Mouse (Mus musculus) forebrain, postnatal 0 days (tissue): ENCODE data around the gene Plcb2. TPM values are rescaled to one million over a fixed set of nuclear protein-coding genes. Genes with fewer than 3 reads are reported as not detected.
A peak's percentile ranks its signal among the peaks of the same experiment; 100 is the strongest.

Experiments
- ATAC-seq: fragments of 200-750 bp; cut with Nextera tagmentation; 2 replicates; pipeline ENCODE4 v1.8.0; 2017; ENCODE audit warnings: mild to moderate bottlenecking, moderate library complexity
- DNase-seq: peaks from one replicate; pipeline ENCODE4 v3.0.0-alpha.2; 2015
- H3K27ac ChIP-seq: fragments of 300-500 bp; sonication (generic); 2 replicates; pipeline ENCODE4 v1.5.1; 2014; ENCODE audit warnings: low read depth, mild to moderate bottlenecking, antibody characterized with exemption, low read length, moderate library complexity, mixed read lengths
- H3K27me3 ChIP-seq: fragments of 300-500 bp; sonication (generic); 2 replicates; pipeline ENCODE4 v1.6.1; 2014; ENCODE audit warnings: mild to moderate bottlenecking, low read length, mixed read lengths; ENCODE audit not compliant: insufficient read depth
- H3K36me3 ChIP-seq: fragments of 300-500 bp; sonication (generic); 2 replicates; pipeline ENCODE4 v1.6.1; 2014; ENCODE audit warnings: mild to moderate bottlenecking, moderate library complexity; ENCODE audit not compliant: insufficient read depth
- H3K4me1 ChIP-seq: fragments of 300-500 bp; sonication (generic); 2 replicates; pipeline ENCODE4 v1.6.1; 2014; ENCODE audit warnings: antibody characterized with exemption; ENCODE audit not compliant: insufficient read depth
- H3K4me2 ChIP-seq: fragments of 300-500 bp; sonication (generic); 2 replicates; pipeline ENCODE4 v1.6.1; 2014; ENCODE audit warnings: low read depth, mild to moderate bottlenecking, moderate library complexity
- H3K4me3 ChIP-seq: fragments of 300-500 bp; sonication (generic); 2 replicates; pipeline ENCODE4 v1.5.1; 2014; ENCODE audit warnings: low read depth, low read length, mixed read lengths
- H3K9ac ChIP-seq: fragments of 300-500 bp; sonication (generic); 2 replicates; pipeline ENCODE4 v1.6.1; 2014; ENCODE audit warnings: mild to moderate bottlenecking
- H3K9me3 ChIP-seq: fragments of 300-500 bp; sonication (generic); 2 replicates; pipeline ENCODE4 v1.6.1; 2016; ENCODE audit warnings: low read length
- CTCF ChIP-seq: sonication (generic); IDR thresholded peaks from 2 replicates; pipeline ENCODE4 v1.5.1; 2016; ENCODE audit warnings: antibody characterized with exemption, control low read depth, low read depth
- WGBS: fragments of 180-500 bp; shearing (Covaris S2); extraction: QIAGEN DNeasy Blood & Tissue Kit; methylation state at CpG from one replicate; pipeline ENCODE4 v1.1.7; 2014; 5-methylcytosine and 5-hydroxymethylcytosine counted together
- polyA plus RNA-seq: library from polyadenylated mRNA; unstranded; fragments of >200 nt; fragmentation: Nextera tagmentation; extraction: Ambion mirVana; gene quantifications from 2 replicates; pipeline ENCODE4 v1.2.1, GENCODE M21; 2015
- total RNA-seq: library from RNA; depleted of rRNA; stranded (reverse); fragments of >200 nt; gene quantifications from 2 replicates; pipeline ENCODE4 v1.2.3, GENCODE M21; 2014; rRNA removed

The Plcb2 gene
- total RNA-seq (0.92 and 1.1 TPM in 2 replicates), polyA plus RNA-seq (0.52 and 0.83 TPM in 2 replicates)

DNA sequence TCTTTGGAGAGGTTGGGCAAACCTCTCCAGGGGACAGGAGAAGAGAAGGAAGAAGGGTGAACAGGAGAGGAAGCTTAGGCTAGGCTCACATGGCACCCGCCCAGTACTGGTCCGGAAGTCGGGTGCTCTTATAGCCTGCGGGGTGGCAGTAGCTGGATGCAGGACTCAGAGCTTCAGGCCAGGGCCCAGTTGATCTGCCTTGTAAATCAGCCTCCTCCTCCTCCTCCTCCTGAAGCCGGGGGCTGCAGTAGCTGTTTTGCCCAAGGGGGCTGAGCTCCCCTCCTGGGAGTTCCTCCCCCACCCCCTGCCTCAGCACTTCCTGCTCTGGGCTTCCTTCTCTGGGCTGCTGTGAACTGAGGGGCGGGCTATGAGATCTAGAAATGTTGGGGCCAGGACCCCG lies at the start of gene Plcb2:
TSS of gene Plcb2 (minus strand) at position 102 of the 400 bp plus-strand sequence.
- Histone ChIP-seq H3K9me3 (no peaks in the 10 kb centered on the region), H3K4me1 (peaks cover 3% of the 10 kb centered on the region; the same call in 1 of the 2 replicates), H3K4me3 (no peak within 1 kb of the TSS), H3K4me2 (no peak within 1 kb of the TSS), H3K9ac (no peak within 1 kb of the TSS), H3K27ac (no peak within 1 kb of the TSS), H3K36me3 (no peaks in the 10 kb centered on the region), H3K27me3 (no peaks in the 10 kb centered on the region)
- WGBS, result 29% methylated on average over 7 of the region's 7 CpGs
- DNase-seq (no peak), ATAC-seq (no peak)
- TF ChIP-seq CTCF, result no peak

DNA sequence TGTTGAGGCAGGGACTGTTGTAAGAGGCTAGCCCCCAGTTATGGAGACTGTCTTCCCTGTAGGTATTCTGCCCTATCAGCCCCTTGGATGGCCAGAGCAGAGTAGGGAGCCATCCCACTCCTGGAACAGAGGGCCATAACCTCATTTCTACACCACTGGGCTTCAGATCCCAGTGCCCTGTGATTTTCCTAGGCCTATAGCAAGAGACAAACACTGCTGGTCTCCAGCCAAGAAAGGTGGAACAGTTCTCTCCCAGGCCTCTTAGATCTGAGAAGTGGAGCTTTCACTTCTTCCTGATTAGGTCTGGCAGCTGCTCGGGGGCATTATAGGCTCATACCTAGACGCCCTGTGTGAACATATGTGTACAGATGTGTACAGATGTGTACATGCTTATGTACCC lies 48.1 kb upstream of the Plcb2 start:
- Histone ChIP-seq H3K9ac (no peak overlapping the region), H3K27me3 (no peaks in the 10 kb centered on the region), H3K4me2 (no peak overlapping the region), H3K27ac (peak overlapping the region; percentile 64; the same call in 1 of the 2 replicates), H3K36me3 (no peaks in the 10 kb centered on the region), H3K4me3 (no peak overlapping the region), H3K9me3 (no peaks in the 10 kb centered on the region), H3K4me1 (no peaks in the 10 kb centered on the region; the same call in 1 of the 2 replicates)
- TF ChIP-seq CTCF, result no peak
- no peak for DNase-seq
- WGBS, result 61% methylated on average over 2 of the region's 2 CpGs
- no peak for ATAC-seq

DNA sequence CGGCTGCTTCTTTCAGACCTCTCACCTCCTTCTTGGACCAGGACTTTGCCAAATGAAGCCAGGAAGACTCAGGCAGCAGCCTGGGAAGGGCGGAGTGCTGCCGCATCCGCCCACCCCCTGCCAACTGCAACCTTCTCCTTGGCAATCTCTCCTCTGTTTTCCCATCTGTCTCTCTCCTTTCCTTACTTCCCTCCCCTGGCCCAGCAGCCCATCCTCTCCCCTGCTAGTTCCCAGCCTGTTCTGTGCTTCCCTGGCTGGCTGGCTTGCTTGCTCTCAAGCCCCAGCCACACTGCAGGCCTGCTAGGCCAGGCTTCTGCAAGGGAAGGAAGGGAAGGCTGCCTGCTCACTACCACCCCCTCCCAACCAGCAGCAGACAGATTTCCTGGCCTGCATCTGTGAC lies 47.6 kb upstream of the Plcb2 start:
- H3K27me3 ChIP-seq, result no peaks in the 10 kb centered on the region
- ATAC-seq, result peak; percentile 54
- TF ChIP-seq CTCF, result no peak
- no peaks in the 10 kb centered on the region; the same call in 1 of the 2 replicates for H3K4me1 ChIP-seq
- WGBS, result 38% methylated on average over 3 of the region's 4 CpGs
- peak overlapping the region; percentile 64; the same call in 1 of the 2 replicates for H3K27ac ChIP-seq
- no peaks in the 10 kb centered on the region for H3K36me3 ChIP-seq
- H3K9me3 ChIP-seq, result no peaks in the 10 kb centered on the region
- H3K9ac ChIP-seq, result no peak overlapping the region
- DNase-seq, result peak; percentile 60
- H3K4me2 ChIP-seq, result no peak overlapping the region
- H3K4me3 ChIP-seq, result no peak overlapping the region

DNA sequence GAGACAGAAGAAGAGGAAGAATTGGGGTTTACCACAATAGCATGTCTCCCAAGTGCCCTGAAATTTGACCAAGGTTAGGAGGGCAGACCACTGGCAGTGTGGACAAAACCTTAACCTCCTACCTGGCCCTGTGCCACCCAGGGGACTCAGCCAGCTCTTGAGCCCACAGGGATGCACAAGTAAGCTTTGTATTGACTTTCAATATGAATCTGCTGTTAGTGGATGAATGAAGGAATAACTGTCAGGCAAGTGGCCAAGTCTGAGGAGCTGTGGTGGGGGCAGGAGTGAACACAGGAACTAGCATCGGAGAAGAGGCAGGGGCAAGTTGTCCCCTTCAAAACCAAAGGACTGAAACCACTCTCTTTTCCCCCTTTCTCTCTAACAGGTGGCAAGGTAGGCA lies 47.2 kb upstream of the Plcb2 start:
- Histone ChIP-seq H3K4me2 (no peak overlapping the region), H3K27ac (no peak overlapping the region), H3K9ac (no peak overlapping the region), H3K27me3 (no peaks in the 10 kb centered on the region), H3K4me1 (no peaks in the 10 kb centered on the region; the same call in 1 of the 2 replicates), H3K36me3 (no peaks in the 10 kb centered on the region), H3K4me3 (no peak overlapping the region), H3K9me3 (no peaks in the 10 kb centered on the region)
- ATAC-seq, result no peak
- WGBS, result 19% methylated on average over 1 of the region's 1 CpGs
- DNase-seq, result peak; percentile 44
- TF ChIP-seq CTCF, result no peak

DNA sequence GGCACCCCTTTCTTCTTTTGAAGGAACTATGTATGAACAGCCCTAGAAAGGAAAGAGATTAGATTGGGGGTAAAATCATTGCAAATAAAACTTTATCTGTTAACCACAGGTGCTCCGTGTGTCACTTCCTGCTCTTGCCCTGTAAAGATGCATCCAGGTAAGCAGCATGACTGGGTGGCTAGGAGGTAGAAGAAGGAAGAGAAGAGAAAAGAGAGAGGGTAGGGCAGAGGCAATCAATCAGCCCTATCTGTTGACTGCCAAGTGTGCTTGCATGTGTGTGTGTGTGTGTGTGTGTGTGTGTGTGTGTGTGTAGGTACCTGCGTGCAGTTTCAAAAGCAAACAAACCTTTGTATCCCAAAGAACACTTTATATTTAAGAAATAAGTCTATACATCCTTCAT lies 46.3 kb upstream of the Plcb2 start:
- ATAC-seq (no peak), DNase-seq (no peak)
- 89% methylated on average over 2 of the region's 2 CpGs for whole genome bisulfite sequencing
- Histone ChIP-seq H3K36me3 (no peaks in the 10 kb centered on the region), H3K4me1 (no peaks in the 10 kb centered on the region), H3K9ac (no peak overlapping the region), H3K4me3 (no peak overlapping the region), H3K27ac (no peak overlapping the region), H3K27me3 (no peaks in the 10 kb centered on the region), H3K4me2 (no peak overlapping the region), H3K9me3 (no peaks in the 10 kb centered on the region)
- no peak for TF ChIP-seq CTCF

DNA sequence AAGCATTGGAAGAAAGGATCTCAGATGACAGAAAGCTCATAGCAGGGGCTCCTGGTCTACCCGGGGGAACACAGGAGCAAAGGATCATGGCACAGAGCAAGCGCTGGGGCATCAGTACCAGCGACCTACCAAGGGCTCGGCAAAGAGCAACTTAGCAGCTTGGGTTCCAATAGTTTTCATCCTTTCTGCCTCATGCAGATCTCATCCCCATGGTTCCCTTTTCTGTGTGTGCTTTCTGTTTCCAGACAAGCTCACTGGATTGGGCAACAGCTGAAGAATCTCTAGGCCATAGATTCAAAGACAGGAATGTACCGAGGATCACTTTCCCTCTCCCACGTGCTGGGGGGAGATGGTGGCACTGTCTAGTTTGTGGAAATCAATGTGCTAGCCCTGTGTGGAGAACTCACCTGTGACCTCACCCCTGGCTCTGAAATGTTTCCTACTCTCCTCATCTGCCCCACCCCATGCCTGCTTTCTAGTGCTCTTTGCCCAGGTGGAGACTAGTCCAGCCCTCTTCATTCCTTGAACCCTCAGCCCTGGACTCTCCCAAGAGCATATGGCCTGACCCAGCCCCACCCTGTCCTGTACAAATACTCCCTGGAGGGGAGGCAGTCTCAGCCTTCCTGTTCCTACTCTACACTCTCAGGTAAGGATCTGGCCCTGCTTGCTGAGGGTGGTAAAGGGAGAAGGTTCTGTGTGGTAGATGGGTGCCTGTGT lies 44.1 kb upstream of the Plcb2 start, which contains the start of gene Phgr1:
TSS of gene Phgr1 (plus strand) at position 612 of the 717 bp plus-strand sequence.
- Histone ChIP-seq H3K4me2 (no peak within 1 kb of the TSS), H3K4me3 (no peak within 1 kb of the TSS), H3K36me3 (no peaks in the 10 kb centered on the region), H3K4me1 (no peaks in the 10 kb centered on the region), H3K27me3 (no peaks in the 10 kb centered on the region), H3K27ac (no peak within 1 kb of the TSS), H3K9ac (no peak within 1 kb of the TSS), H3K9me3 (no peaks in the 10 kb centered on the region)
- ATAC-seq (no peak), DNase-seq (no peak)
- 80% methylated on average over 6 of the region's 6 CpGs for WGBS
- TF ChIP-seq CTCF, result no peak
